Mouse (Mus musculus): Measurements from ENCODE around the gene 1110017D15Rik. TPM values are rescaled to one million over a fixed set of nuclear protein-coding genes. Genes with fewer than 3 reads are reported as not detected.
A peak's percentile ranks its signal among the peaks of the same experiment; 100 is the strongest.

1110017D15Rik gene
- 8.8 and 11.1 TPM in 2 replicates for polyA plus RNA-seq (2015; fragmentation: Nextera tagmentation; extraction: Ambion mirVana)

- 92% methylated on average over 2 of the region's 2 CpGs for WGBS
These were observed at the start of gene 1110017D15Rik for GRCm38 (mm10) chr4:41517233-41517632. Gene 1110017D15Rik, minus strand, starts transcription at chr4:41517333.

DNA sequence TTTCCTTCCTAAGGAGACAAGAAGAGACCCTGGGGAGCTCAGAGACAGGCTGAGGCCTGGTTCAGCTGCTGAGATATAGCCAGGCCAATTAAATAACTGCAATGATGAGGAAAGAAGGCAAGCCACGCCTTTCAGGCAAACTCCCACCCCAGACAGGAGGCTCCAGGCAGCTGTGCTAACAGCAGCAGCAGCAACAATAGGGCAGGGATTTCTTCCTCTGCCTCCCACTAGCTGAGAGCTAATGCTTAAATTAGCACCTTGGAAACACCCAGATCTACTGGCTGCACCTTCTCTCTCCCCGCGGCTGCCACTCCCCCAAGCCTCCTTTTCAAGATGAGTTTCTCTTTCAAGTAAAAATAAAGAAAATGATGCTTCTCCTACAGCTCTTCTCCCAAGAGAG is 49.0 kb upstream of the 1110017D15Rik start:
- H3K36me3 ChIP-seq (ENCODE audit: control insufficient read depth, insufficient read depth), result no peaks in the 10 kb centered on the region
- no peaks in the 10 kb centered on the region for H3K9me3 ChIP-seq (ENCODE audit: control insufficient read depth, low read length)
- 3% methylated on average over 3 of the region's 3 CpGs for WGBS
- no peak overlapping the region for H3K4me3 ChIP-seq (replicated peaks; ENCODE audit: low read length)
- no peak overlapping the region for H3K9ac ChIP-seq (replicated peaks; ENCODE audit: low read depth, low read length)
- ATAC-seq, result no peak
- H3K27me3 ChIP-seq (replicated peaks; ENCODE audit: control insufficient read depth, insufficient read depth, low read length), result no peaks in the 10 kb centered on the region
- H3K4me1 ChIP-seq (replicated peaks; ENCODE audit: control insufficient read depth, insufficient read depth, low read length), result peaks cover 29% of the 10 kb centered on the region
- no peak overlapping the region for H3K4me2 ChIP-seq (ENCODE audit: low read length)
- no peak overlapping the region for H3K27ac ChIP-seq (ENCODE audit: low read length)

More at GRCm38 (mm10) chr4:41517233-41517632, at the start of gene 1110017D15Rik:
- no peak within 1 kb of the TSS for H3K9ac ChIP-seq (replicated peaks; ENCODE audit: low read depth, low read length)
- H3K4me3 ChIP-seq (replicated peaks; ENCODE audit: low read length), result no peak within 1 kb of the TSS
- no peak within 1 kb of the TSS for H3K4me2 ChIP-seq (ENCODE audit: low read length)
- no peaks in the 10 kb centered on the region for H3K27me3 ChIP-seq (replicated peaks; ENCODE audit: control insufficient read depth, insufficient read depth, low read length)
- H3K27ac ChIP-seq (ENCODE audit: low read length), result no peak within 1 kb of the TSS
- H3K9me3 ChIP-seq (ENCODE audit: control insufficient read depth, low read length), result no peaks in the 10 kb centered on the region
- peaks cover 7% of the 10 kb centered on the region for H3K4me1 ChIP-seq (replicated peaks; ENCODE audit: control insufficient read depth, insufficient read depth, low read length)
- no peak for ATAC-seq
- 0 out of 2 replicates have a peak, but pooled peaks cover 2% of the 10 kb centered on the region for H3K36me3 ChIP-seq (ENCODE audit: control insufficient read depth, insufficient read depth)

GRCm38 (mm10) chr4:41563297-41563696 is 46.2 kb upstream of the 1110017D15Rik start:
- Histone ChIP-seq H3K4me2 (ENCODE audit: low read length) (no peak overlapping the region), H3K36me3 (ENCODE audit: control insufficient read depth, insufficient read depth) (no peaks in the 10 kb centered on the region), H3K27ac (ENCODE audit: low read length) (no peak overlapping the region), H3K9ac (replicated peaks; ENCODE audit: low read depth, low read length) (no peak overlapping the region), H3K27me3 (replicated peaks; ENCODE audit: control insufficient read depth, insufficient read depth, low read length) (no peaks in the 10 kb centered on the region), H3K9me3 (ENCODE audit: control insufficient read depth, low read length) (no peaks in the 10 kb centered on the region), H3K4me1 (replicated peaks; ENCODE audit: control insufficient read depth, insufficient read depth, low read length) (peaks cover 24% of the 10 kb centered on the region), H3K4me3 (replicated peaks; ENCODE audit: low read length) (no peak overlapping the region)
- no peak for ATAC-seq
- 88% methylated on average over 5 of the region's 5 CpGs for WGBS

GRCm38 (mm10) chr4:41557092-41557491 is 40.0 kb upstream of the 1110017D15Rik start:
- Histone ChIP-seq H3K27ac (ENCODE audit: low read length) (no peak overlapping the region), H3K4me2 (ENCODE audit: low read length) (no peak overlapping the region), H3K9me3 (ENCODE audit: control insufficient read depth, low read length) (no peaks in the 10 kb centered on the region), H3K4me3 (replicated peaks; ENCODE audit: low read length) (no peak overlapping the region), H3K27me3 (replicated peaks; ENCODE audit: control insufficient read depth, insufficient read depth, low read length) (no peaks in the 10 kb centered on the region), H3K36me3 (ENCODE audit: control insufficient read depth, insufficient read depth) (no peaks in the 10 kb centered on the region), H3K4me1 (replicated peaks; ENCODE audit: control insufficient read depth, insufficient read depth, low read length) (peaks cover 17% of the 10 kb centered on the region), H3K9ac (replicated peaks; ENCODE audit: low read depth, low read length) (no peak overlapping the region)
- no peak for ATAC-seq
- 68% methylated on average over 3 of the region's 3 CpGs for WGBS

GRCm38 (mm10) chr4:41556311-41556953 is 39.3 kb upstream of the 1110017D15Rik start:
- Histone ChIP-seq H3K9ac (replicated peaks; ENCODE audit: low read depth, low read length) (no peak overlapping the region), H3K4me3 (replicated peaks; ENCODE audit: low read length) (no peak overlapping the region), H3K27ac (ENCODE audit: low read length) (no peak overlapping the region), H3K4me1 (replicated peaks; ENCODE audit: control insufficient read depth, insufficient read depth, low read length) (peaks cover 17% of the 10 kb centered on the region), H3K27me3 (replicated peaks; ENCODE audit: control insufficient read depth, insufficient read depth, low read length) (no peaks in the 10 kb centered on the region), H3K4me2 (ENCODE audit: low read length) (no peak overlapping the region), H3K36me3 (ENCODE audit: control insufficient read depth, insufficient read depth) (no peaks in the 10 kb centered on the region), H3K9me3 (ENCODE audit: control insufficient read depth, low read length) (no peaks in the 10 kb centered on the region)
- ATAC-seq, result peak; percentile 29; the same call in 1 of the 2 replicates
- WGBS, result 61% methylated on average over 5 of the region's 5 CpGs

DNA sequence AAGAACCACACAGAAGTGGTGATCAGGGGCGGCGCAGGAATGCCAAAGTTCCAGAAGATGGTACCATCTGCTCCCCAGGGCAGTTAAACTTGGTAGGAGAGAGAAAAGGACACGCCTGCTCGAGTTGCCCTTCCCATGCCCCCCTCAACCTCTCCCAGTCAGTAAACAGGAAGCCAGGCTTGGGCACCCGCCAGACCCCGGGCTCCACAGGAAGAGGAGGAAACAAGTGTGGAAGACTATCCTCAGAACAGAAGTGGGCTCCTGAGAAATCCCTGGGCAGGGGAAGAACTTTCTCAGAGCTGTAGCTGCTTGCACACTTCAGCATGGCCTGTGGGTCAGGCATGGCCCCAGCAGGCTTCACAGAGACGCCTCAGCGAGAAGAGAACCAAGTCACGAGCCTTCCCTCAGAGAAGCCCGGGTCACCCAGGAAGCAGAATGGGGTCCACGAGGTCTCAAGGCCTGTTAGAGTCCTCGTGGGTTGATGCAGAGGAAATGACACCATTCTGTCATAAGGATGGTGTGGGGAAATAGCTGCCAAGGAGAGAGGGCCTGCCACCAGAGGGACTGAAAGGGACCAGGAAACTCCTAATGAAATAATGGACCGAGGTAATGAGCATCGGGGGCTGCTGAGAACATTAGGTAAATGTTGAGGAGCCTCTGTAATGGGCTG is 38.0 kb upstream of the 1110017D15Rik start:
- Histone ChIP-seq H3K36me3 (ENCODE audit: control insufficient read depth, insufficient read depth) (no peaks in the 10 kb centered on the region), H3K4me2 (ENCODE audit: low read length) (no peak overlapping the region), H3K27me3 (replicated peaks; ENCODE audit: control insufficient read depth, insufficient read depth, low read length) (no peaks in the 10 kb centered on the region), H3K4me1 (replicated peaks; ENCODE audit: control insufficient read depth, insufficient read depth, low read length) (peaks cover 19% of the 10 kb centered on the region), H3K9ac (replicated peaks; ENCODE audit: low read depth, low read length) (no peak overlapping the region), H3K9me3 (ENCODE audit: control insufficient read depth, low read length) (no peaks in the 10 kb centered on the region), H3K27ac (ENCODE audit: low read length) (no peak overlapping the region), H3K4me3 (replicated peaks; ENCODE audit: low read length) (no peak overlapping the region)
- WGBS, result 75% methylated on average over 14 of the region's 14 CpGs
- ATAC-seq, result no peak

DNA sequence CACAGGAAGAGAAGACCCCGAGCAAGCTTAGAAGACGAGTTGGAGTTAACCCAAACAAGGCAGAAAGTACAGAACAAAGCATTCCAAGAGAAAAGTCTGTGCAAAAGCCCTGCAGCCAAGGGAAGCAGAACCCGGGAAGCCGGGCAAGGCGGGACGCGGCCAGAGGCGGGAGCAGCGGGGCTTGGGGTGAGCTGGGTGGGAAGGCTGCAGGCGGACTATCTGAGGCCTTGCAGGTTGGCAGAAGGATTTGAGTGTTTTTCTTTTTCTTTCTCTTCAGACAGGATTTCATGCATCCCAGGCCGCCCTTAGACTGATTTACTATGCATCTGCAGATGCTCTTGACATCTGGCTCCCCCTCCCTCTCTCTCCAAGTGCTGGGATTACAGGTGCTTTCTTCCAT is 36.0 kb upstream of the 1110017D15Rik start:
- no peak overlapping the region for H3K4me3 ChIP-seq (replicated peaks; ENCODE audit: low read length)
- H3K36me3 ChIP-seq (ENCODE audit: control insufficient read depth, insufficient read depth), result no peaks in the 10 kb centered on the region
- H3K4me2 ChIP-seq (ENCODE audit: low read length), result no peak overlapping the region
- H3K9ac ChIP-seq (replicated peaks; ENCODE audit: low read depth, low read length), result no peak overlapping the region
- H3K27ac ChIP-seq (ENCODE audit: low read length), result no peak overlapping the region
- 73% methylated on average over 11 of the region's 11 CpGs for WGBS
- H3K9me3 ChIP-seq (ENCODE audit: control insufficient read depth, low read length), result no peaks in the 10 kb centered on the region
- peaks cover 20% of the 10 kb centered on the region for H3K4me1 ChIP-seq (replicated peaks; ENCODE audit: control insufficient read depth, insufficient read depth, low read length)
- no peaks in the 10 kb centered on the region for H3K27me3 ChIP-seq (replicated peaks; ENCODE audit: control insufficient read depth, insufficient read depth, low read length)
- ATAC-seq, result no peak

DNA sequence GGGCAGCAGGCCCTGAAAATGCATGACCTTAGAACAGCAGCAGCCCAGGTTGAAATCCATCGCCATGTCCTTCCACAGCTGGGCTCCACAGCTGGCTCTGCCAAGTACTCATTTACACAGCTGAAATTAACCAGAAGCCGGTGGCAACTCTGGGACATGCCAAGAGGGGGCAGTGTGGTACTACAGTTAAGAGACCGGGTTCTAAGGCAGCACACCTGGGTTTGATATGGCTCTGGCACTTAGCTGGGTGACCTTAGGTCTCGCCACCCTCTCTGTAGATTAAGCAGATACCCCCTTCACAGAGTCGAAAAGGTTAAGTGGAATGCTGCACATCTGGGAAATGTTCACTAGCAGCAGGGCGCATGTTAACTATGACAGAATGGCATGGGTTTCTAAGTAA is 35.4 kb upstream of the 1110017D15Rik start:
- no peak overlapping the region for H3K27ac ChIP-seq (ENCODE audit: low read length)
- WGBS, result 39% methylated on average over 6 of the region's 6 CpGs
- H3K9ac ChIP-seq (replicated peaks; ENCODE audit: low read depth, low read length), result no peak overlapping the region
- peaks cover 20% of the 10 kb centered on the region for H3K4me1 ChIP-seq (replicated peaks; ENCODE audit: control insufficient read depth, insufficient read depth, low read length)
- no peak overlapping the region for H3K4me3 ChIP-seq (replicated peaks; ENCODE audit: low read length)
- H3K9me3 ChIP-seq (ENCODE audit: control insufficient read depth, low read length), result no peaks in the 10 kb centered on the region
- 0 out of 2 replicates have a peak, but pooled peaks have one; percentile 48 for ATAC-seq
- H3K4me2 ChIP-seq (ENCODE audit: low read length), result no peak overlapping the region
- no peaks in the 10 kb centered on the region for H3K27me3 ChIP-seq (replicated peaks; ENCODE audit: control insufficient read depth, insufficient read depth, low read length)
- no peaks in the 10 kb centered on the region for H3K36me3 ChIP-seq (ENCODE audit: control insufficient read depth, insufficient read depth)

DNA sequence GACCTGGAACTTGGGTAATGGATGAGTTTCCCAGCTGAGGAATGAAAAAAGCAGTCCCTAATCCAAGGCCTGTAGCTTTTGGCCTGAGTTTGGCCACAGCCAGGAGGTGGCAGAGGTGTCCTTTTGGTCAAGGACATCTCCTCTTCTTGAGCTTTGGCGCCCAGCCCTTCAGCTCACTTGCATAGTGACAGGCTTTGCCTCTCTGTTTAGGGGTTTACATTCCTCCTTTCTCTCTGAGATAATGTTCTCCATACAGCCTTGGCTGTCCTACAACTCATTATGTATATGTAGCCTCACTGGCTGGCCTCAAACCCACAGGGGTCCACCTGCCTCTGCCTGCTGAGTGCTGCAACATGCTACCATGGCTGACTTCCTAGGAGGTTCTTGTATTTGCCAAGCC is 30.0 kb upstream of the 1110017D15Rik start:
- H3K4me2 ChIP-seq (ENCODE audit: low read length), result no peak overlapping the region
- H3K9me3 ChIP-seq (ENCODE audit: control insufficient read depth, low read length), result no peaks in the 10 kb centered on the region
- H3K27ac ChIP-seq (ENCODE audit: low read length), result no peak overlapping the region
- H3K4me1 ChIP-seq (replicated peaks; ENCODE audit: control insufficient read depth, insufficient read depth, low read length), result peaks cover 17% of the 10 kb centered on the region
- WGBS, result 83% methylated on average over 1 of the region's 1 CpGs
- no peak for ATAC-seq
- no peaks in the 10 kb centered on the region for H3K27me3 ChIP-seq (replicated peaks; ENCODE audit: control insufficient read depth, insufficient read depth, low read length)
- no peaks in the 10 kb centered on the region for H3K36me3 ChIP-seq (ENCODE audit: control insufficient read depth, insufficient read depth)
- no peak overlapping the region for H3K9ac ChIP-seq (replicated peaks; ENCODE audit: low read depth, low read length)
- H3K4me3 ChIP-seq (replicated peaks; ENCODE audit: low read length), result no peak overlapping the region

Data from forebrain, embryonic 16.5 days (tissue).